In the genomic region with DNA sequence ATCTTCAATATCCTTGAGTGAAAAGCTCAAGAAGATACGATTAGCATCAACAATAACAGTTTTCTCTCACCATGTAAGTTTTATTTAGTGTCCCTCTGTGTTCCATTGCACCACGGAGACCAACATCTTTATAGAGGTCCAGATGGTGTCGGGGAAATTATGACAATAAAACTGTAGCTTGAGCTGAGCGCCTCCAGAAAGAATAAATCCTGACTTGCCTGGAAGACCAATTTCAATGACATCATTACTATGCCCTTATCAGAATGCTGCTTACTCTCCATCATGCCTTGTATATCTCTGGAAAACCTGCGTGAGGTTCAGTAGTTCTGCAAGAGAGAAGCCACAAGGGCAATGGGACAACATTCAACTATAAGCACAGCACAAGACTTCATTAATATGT, we compare ENCODE assay signal across 16 mouse cellular contexts.
"Had no signal": no experiment of that assay in that cellular context is flagged by ENCODE, and none has a peak within 500 bp of the region (broad histone marks: within the 10 kb centered on the region; RNA-seq: fewer than 3 reads in every experiment).

No protein-coding gene starts in this region.

- H3K4me3 ChIP-seq: liver, embryonic 12.5 days; midbrain, embryonic 10.5 days; midbrain, embryonic 13.5 days; midbrain, embryonic 15.5 days; myocyte; stomach, embryonic 15.5 days had no signal

- ATAC-seq: liver, embryonic 12.5 days; midbrain, embryonic 13.5 days; midbrain, embryonic 15.5 days had no signal

- H3K27me3 ChIP-seq: liver, embryonic 12.5 days; midbrain, embryonic 13.5 days; midbrain, embryonic 15.5 days; stomach, embryonic 15.5 days had no signal

- DNase-seq: lung, adult 18-20 months; lung, embryonic 14.5 days; lung, postnatal 10 days; lung, postnatal 4 days; right cerebral cortex, adult 18-20 months; thymus, adult 2 months; thymus, postnatal 25 days; thymus, postnatal 4 days had no signal

- H3K4me2 ChIP-seq: liver, embryonic 12.5 days; lung, embryonic 14.5 days; midbrain, embryonic 13.5 days; midbrain, embryonic 15.5 days; stomach, embryonic 15.5 days had no signal

- H3K27ac ChIP-seq: liver, embryonic 12.5 days; liver, embryonic 14.5 days; midbrain, embryonic 10.5 days; midbrain, embryonic 13.5 days; midbrain, embryonic 15.5 days; stomach, embryonic 15.5 days; stomach, postnatal 0 days had no signal

- H3K9ac ChIP-seq: liver, embryonic 12.5 days; liver, embryonic 14.5 days; lung, embryonic 14.5 days; midbrain, embryonic 13.5 days; midbrain, embryonic 15.5 days; stomach, embryonic 15.5 days had no signal

- H3K4me1 ChIP-seq: liver, embryonic 12.5 days; midbrain, embryonic 10.5 days; midbrain, embryonic 13.5 days; midbrain, embryonic 15.5 days; stomach, embryonic 15.5 days had no signal

- H3K36me3 ChIP-seq: liver, embryonic 12.5 days; midbrain, embryonic 10.5 days; midbrain, embryonic 13.5 days; midbrain, embryonic 15.5 days; stomach, embryonic 15.5 days had no signal

- H3K9me3 ChIP-seq: liver, embryonic 12.5 days; midbrain, embryonic 10.5 days; midbrain, embryonic 13.5 days; midbrain, embryonic 15.5 days; stomach, embryonic 15.5 days had no signal
